Mouse (Mus musculus) limb, embryonic 11.5 days (tissue): Measurements from ENCODE around the gene Bola1. TPM values are rescaled to one million over a fixed set of nuclear protein-coding genes. Genes with fewer than 3 reads are reported as not detected.
"Not testable (repeated sequence)": the region's sequence is repeated elsewhere in the genome, so short reads cannot be mapped to it uniquely, and the experiment has no call there.

Source experiments
- ATAC-seq: fragments of 200-750 bp; cut with Nextera tagmentation; 2 replicates; pipeline ENCODE4 v1.8.0; 2017; ENCODE audit warnings: low read depth; ENCODE audit not compliant: insufficient number of reproducible peaks, low FRiP score, low TSS enrichment
- DNase-seq: peaks from one replicate; pipeline ENCODE4 v3.0.0-alpha.2; 2015; ENCODE audit warnings: low spot score
- H3K27ac ChIP-seq: fragments of 300-500 bp; sonication (generic); replicated peaks from 2 replicates; pipeline ENCODE4 v1.5.1; 2014; ENCODE audit warnings: low read depth, mild to moderate bottlenecking, low read length
- H3K27me3 ChIP-seq: fragments of 300-500 bp; sonication (generic); 2 replicates; pipeline ENCODE4 v1.6.1; 2014; ENCODE audit warnings: mild to moderate bottlenecking, low read length, mixed read lengths; ENCODE audit not compliant: control insufficient read depth, insufficient read depth
- H3K36me3 ChIP-seq: fragments of 300-500 bp; sonication (generic); 2 replicates; pipeline ENCODE4 v1.6.1; 2014; ENCODE audit warnings: mild to moderate bottlenecking, low read length, moderate library complexity, mixed read lengths; ENCODE audit not compliant: control insufficient read depth, insufficient read depth
- H3K4me1 ChIP-seq: fragments of 300-500 bp; sonication (generic); 2 replicates; pipeline ENCODE4 v1.6.1; 2014; ENCODE audit warnings: low read length, mixed read lengths; ENCODE audit not compliant: control insufficient read depth, insufficient read depth
- H3K4me2 ChIP-seq: fragments of 300-500 bp; sonication (generic); 2 replicates; pipeline ENCODE4 v1.6.1; 2014; ENCODE audit warnings: low read depth, mild to moderate bottlenecking, moderate library complexity; ENCODE audit not compliant: severe bottlenecking
- H3K4me3 ChIP-seq: fragments of 300-500 bp; sonication (generic); 2 replicates; pipeline ENCODE4 v1.5.1; 2014; ENCODE audit warnings: low read depth, low read length
- H3K9ac ChIP-seq: fragments of 300-500 bp; sonication (generic); 2 replicates; pipeline ENCODE4 v1.6.1; 2014; ENCODE audit warnings: mild to moderate bottlenecking, low read length
- H3K9me3 ChIP-seq: fragments of 300-500 bp; sonication (generic); 2 replicates; pipeline ENCODE4 v1.6.1; 2016; ENCODE audit warnings: low read length; ENCODE audit not compliant: control insufficient read depth
- WGBS: fragments of 180-500 bp; shearing (Covaris S2); extraction: QIAGEN DNeasy Blood & Tissue Kit; methylation state at CpG from one replicate; pipeline ENCODE4 v1.1.7; 2014; 5-methylcytosine and 5-hydroxymethylcytosine counted together
- polyA plus RNA-seq: library from polyadenylated mRNA; unstranded; fragments of >200 nt; fragmentation: Nextera tagmentation; extraction: Ambion mirVana; gene quantifications from 2 replicates; pipeline ENCODE4 v1.2.1, GENCODE M21; 2014

Gene Bola1
- polyA plus RNA-seq, 1 experiment from 2014 or later, result 68.9 TPM

DNA sequence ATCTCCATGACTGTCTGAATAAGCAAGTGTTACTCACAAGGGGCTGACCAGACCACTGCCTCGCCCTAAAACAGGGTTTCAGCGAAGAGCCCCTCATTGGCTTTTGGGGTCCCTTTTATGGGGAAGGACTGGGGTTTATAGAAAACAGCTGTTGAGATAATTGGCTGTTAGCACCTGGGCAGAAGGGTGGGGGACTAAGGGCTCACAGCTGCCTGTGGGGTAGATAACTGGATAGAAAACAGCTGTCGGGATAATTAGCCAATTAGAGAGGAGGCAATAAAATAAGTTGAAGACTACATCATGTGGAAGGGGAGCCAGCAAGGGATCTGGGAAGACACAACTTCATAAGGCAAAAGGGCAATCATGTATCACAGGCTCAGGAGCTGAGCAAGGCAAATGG lies 31.4 kb upstream of the Bola1 start:
- H3K4me1 ChIP-seq, result peaks cover 16% of the 10 kb centered on the region
- no peak overlapping the region for H3K4me3 ChIP-seq
- ATAC-seq (no peak), DNase-seq (peak; percentile 55)
- WGBS, result 17% methylated on average over 3 of the region's 3 CpGs
- H3K9ac ChIP-seq, result no peak overlapping the region
- H3K9me3 ChIP-seq, result no peaks in the 10 kb centered on the region
- H3K4me2 ChIP-seq, result no peak overlapping the region
- no peaks in the 10 kb centered on the region for H3K36me3 ChIP-seq
- H3K27ac ChIP-seq, result no peak overlapping the region
- H3K27me3 ChIP-seq, result no peaks in the 10 kb centered on the region

GRCm38 (mm10) chr3:96249034-96249345 lies 29.5 kb upstream of the Bola1 start:
- no peaks in the 10 kb centered on the region for H3K9me3 ChIP-seq
- DNase-seq (no peak), ATAC-seq (no peak)
- H3K4me2 ChIP-seq, result peak overlapping the region; percentile 40; the same call in 1 of the 2 replicates
- peaks cover 18% of the 10 kb centered on the region for H3K4me1 ChIP-seq
- peak overlapping the region; percentile 18; the same call in 1 of the 2 replicates for H3K9ac ChIP-seq
- peak overlapping the region; percentile 10; the same call in 1 of the 2 replicates for H3K27ac ChIP-seq
- H3K4me3 ChIP-seq, result 0 out of 2 replicates have a peak overlapping the region, but pooled peaks have one; percentile 0
- H3K36me3 ChIP-seq, result no peaks in the 10 kb centered on the region
- H3K27me3 ChIP-seq, result no peaks in the 10 kb centered on the region
- WGBS, result 42% methylated on average over 4 of the region's 4 CpGs

GRCm38 (mm10) chr3:96248141-96249033 lies 28.9 kb upstream of the Bola1 start:
- peaks cover 25% of the 10 kb centered on the region for H3K4me1 ChIP-seq
- ATAC-seq, result no peak
- H3K9ac ChIP-seq, result peak overlapping the region; percentile 18; the same call in 1 of the 2 replicates
- peak overlapping the region; percentile 40; the same call in 1 of the 2 replicates for H3K4me2 ChIP-seq
- H3K27me3 ChIP-seq, result no peaks in the 10 kb centered on the region
- peak overlapping the region; percentile 45 for H3K4me3 ChIP-seq
- H3K9me3 ChIP-seq, result no peaks in the 10 kb centered on the region
- peak overlapping the region; percentile 10; the same call in 1 of the 2 replicates for H3K27ac ChIP-seq
- WGBS, result 41% methylated on average over 6 of the region's 6 CpGs
- no peaks in the 10 kb centered on the region for H3K36me3 ChIP-seq
- DNase-seq, result no peak

- Histone ChIP-seq H3K9me3 (no peaks in the 10 kb centered on the region), H3K27ac (peak overlapping the region; percentile 75), H3K4me1 (peaks cover 29% of the 10 kb centered on the region), H3K4me3 (peak overlapping the region; percentile 45), H3K27me3 (no peaks in the 10 kb centered on the region), H3K4me2 (peak overlapping the region; percentile 40), H3K9ac (peak overlapping the region; percentile 79), H3K36me3 (no peaks in the 10 kb centered on the region)
- WGBS, result 2% methylated on average over 11 of the region's 11 CpGs
- ATAC-seq (no peak), DNase-seq (peak; percentile 56)
Observed at GRCm38 (mm10) chr3:96247356-96248140, 28.0 kb upstream of the Bola1 start.

GRCm38 (mm10) chr3:96246427-96246856 lies 26.9 kb upstream of the Bola1 start, which contains the start of gene Hist2h3c1:
Gene Hist2h3c1, plus strand, starts transcription at chr3:96246685.
- peak within 1 kb of the TSS; percentile 79 for H3K9ac ChIP-seq
- H3K4me2 ChIP-seq, result peak within 1 kb of the TSS; percentile 40
- ATAC-seq, result peak; percentile 92
- H3K27ac ChIP-seq, result peak within 1 kb of the TSS; percentile 75
- H3K4me1 ChIP-seq, result peaks cover 29% of the 10 kb centered on the region
- peak within 1 kb of the TSS; percentile 45 for H3K4me3 ChIP-seq
- H3K27me3 ChIP-seq, DNase-seq, H3K36me3 ChIP-seq, H3K9me3 ChIP-seq: not testable (repeated sequence)
- no CpG with 5 or more reads among the region's 47 CpGs for WGBS

- not testable (repeated sequence) for ATAC-seq, H3K4me2 ChIP-seq, H3K36me3 ChIP-seq, H3K9ac ChIP-seq, H3K27me3 ChIP-seq, H3K9me3 ChIP-seq, DNase-seq
- Histone ChIP-seq H3K4me1 (peaks cover 29% of the 10 kb centered on the region), H3K27ac (peak overlapping the region; percentile 56; the same call in 1 of the 2 replicates), H3K4me3 (0 out of 2 replicates have a peak overlapping the region, but pooled peaks have one; percentile 14)
- WGBS, result 5% methylated on average over 10 of the region's 21 CpGs
Observed at GRCm38 (mm10) chr3:96246018-96246417, 26.5 kb upstream of the Bola1 start.

DNA sequence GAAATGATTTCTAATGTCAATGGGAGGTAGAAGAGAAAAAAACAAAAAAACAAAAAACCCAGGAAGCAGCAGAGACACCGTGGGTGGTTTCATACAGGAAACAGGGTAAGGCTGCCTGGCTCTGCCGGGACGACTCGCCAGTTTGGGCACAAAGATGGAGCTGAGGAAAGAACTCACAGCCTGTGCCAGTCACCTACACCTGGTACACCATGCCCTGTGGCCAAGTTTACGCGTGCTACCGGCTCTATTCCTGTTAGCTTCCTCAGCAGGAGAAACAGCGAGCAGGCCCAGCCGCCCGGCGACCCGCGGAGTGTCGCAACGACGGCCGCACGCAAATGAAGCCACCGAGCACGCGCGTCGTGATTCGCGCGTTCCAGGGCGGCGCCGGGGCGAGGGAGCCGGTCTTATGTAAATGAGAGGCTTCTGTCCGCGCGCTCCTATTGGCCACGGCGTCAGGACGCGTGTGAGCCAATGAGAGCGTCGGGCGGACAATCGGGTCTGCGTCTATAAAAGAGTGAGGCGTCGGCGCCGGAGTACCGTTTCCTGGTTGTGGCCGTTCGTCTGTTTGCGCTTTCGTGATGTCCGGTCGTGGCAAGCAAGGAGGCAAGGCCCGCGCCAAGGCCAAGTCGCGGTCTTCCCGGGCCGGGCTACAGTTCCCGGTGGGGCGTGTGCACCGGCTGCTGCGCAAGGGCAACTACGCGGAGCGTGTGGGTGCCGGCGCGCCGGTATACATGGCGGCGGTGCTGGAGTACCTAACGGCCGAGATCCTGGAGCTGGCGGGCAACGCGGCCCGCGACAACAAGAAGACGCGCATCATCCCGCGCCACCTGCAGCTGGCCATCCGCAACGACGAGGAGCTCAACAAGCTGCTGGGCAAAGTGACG lies 25.7 kb upstream of the Bola1 start, which contains the start of gene Hist2h2aa1:
TSS of gene Hist2h2aa1 (plus strand) at position 495 of the 884 bp plus-strand sequence.
- Histone ChIP-seq H3K4me2 (peak within 1 kb of the TSS; percentile 68), H3K9ac (peak within 1 kb of the TSS; percentile 83), H3K27ac (peak within 1 kb of the TSS; percentile 98), H3K4me3 (peak within 1 kb of the TSS; percentile 33), H3K4me1 (peaks cover 23% of the 10 kb centered on the region)
- ATAC-seq (peak; percentile 89), DNase-seq (peak; percentile 83)
- under 1% methylated on average over 30 of the region's 88 CpGs for WGBS
- not testable (repeated sequence) for H3K27me3 ChIP-seq, H3K9me3 ChIP-seq, H3K36me3 ChIP-seq
